Mouse (Mus musculus): ENCODE measurements at regions not wholly inside any gene's neighbourhood (a gene's known extent, or its start where the extent isn't known, plus 50 kb on each side); places are given as distances from the start of the nearest gene placed in this dataset.

DNA sequence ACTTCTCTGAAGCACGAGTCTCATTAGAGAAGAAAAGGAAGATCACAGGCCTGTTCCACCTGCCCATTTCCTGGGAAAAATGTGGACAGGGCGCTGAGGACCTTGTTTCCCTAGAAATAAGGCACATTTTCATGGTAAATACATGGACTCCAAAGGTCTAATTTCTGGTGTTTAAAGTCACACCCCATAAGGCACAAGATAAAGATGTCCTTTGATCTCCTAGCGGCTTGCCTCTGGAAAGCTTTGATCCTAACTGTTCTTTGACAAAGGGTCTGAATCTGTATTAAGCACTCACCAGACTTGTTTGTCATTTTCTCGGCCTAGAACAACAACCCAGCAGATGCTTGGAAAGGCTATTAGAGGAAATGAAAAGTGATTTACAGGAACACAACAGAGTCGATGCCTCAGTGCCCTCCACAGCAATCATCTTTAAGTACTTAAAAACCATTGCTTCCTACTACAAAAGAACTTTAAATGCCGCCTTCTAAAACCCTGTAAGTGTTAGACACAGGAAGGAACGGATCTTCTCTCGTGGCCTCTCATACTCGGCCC lies 168.3 kb upstream of the Plxnc1 start:
- TF ChIP-seq POLR2A (IDR thresholded peaks at IDR 0.05; ENCODE audit: borderline replicate concordance, control insufficient read depth, low read depth, low read length) (no peak), CTCF (IDR thresholded peaks at IDR 0.05; ENCODE audit: control insufficient read depth, insufficient read depth, low read length) (no peak)

Measured in bone marrow, adult 2 months (tissue).